Mouse (Mus musculus) urinary bladder, postnatal 0 days (tissue): ENCODE results near the gene Gm45194. TPM values are rescaled to one million over a fixed set of nuclear protein-coding genes. Genes with fewer than 3 reads are reported as not detected.

Experiments used
- polyA plus RNA-seq: library from polyadenylated mRNA; unstranded; fragments of >200 nt; fragmentation: Nextera tagmentation; extraction: Ambion mirVana; gene quantifications from 2 replicates; pipeline ENCODE4 v1.2.1, GENCODE M21; 2015

The Gm45194 gene
- polyA plus RNA-seq, result not detected in 2 replicates

DNA sequence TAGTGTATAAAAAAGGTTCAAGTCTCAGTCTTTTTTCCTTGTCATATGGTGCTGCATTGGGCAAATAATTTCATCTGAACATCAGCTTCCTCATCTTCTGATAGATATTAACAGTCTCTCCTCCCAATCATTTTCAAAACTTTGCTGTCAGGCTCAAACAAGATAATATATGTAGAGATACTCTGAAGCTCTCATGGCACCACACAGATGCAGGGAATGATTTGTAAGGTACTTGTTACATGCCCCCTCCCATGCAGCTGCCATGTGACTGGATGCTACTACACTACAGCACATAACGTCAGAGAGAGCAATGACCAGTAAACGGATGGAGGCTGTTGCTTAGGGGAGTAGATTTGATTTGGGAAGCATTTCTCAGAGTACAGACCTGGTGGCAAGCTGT lies at the start of gene Gm45194:
TSS of gene Gm45194 (plus strand) at position 301 of the 400 bp plus-strand sequence.

DNA sequence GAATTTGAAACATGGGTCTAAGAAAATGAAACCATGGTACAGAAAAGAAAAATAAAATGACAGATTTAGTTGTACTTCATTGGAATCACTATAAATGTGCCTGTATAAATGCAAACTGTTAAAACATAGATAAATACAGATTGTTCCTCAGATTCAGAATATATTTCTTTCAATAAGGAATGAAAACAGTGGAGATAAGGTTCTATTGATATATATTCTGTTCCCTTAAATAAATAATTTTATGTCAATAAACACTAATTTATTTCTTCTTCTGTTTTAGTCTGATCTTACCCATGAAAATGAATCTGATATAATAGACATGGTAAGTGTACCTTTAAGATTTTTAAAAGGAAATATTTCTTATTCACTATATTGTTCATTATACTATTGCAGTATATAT lies 119.5 kb downstream of the Gm45194 start, which contains the start of gene Tex16:
TSS of gene Tex16 (plus strand) at position 301 of the 400 bp plus-strand sequence.

DNA sequence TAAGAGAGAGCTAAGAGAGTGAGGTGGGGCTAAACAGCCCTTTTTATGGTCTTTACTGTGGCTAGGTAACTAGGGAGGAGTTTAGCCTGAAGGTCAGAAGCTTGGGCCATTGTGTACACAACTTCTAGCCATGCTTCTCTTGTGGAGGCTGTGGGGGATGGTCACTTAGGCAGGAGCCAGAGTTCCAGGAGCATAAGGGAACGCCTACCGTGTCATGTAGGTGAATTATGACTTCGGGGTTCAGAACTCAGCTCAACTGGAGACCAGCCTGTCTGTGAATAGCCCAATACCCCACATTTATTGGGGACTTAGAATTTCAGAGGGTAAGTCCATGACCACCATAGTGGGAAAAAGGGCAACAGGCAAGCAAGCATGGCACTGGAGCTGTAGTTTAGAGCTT lies 347.6 kb downstream of the Gm45194 start, which contains the start of gene 4933403O08Rik:
TSS of gene 4933403O08Rik (plus strand) at position 301 of the 400 bp plus-strand sequence.

Other genes with a start within 250 kb of the Gm45194 start
- gene Hdx, start 194.3 kb upstream of the Gm45194 start, polyA plus RNA-seq, result 0.22 TPM in 2 replicates
- not detected in 2 replicates for gene Tex16, start 119.6 kb downstream of the Gm45194 start, polyA plus RNA-seq